Mouse (Mus musculus) CH12.LX (cell line): Measurements from ENCODE around the gene Lonp1. TPM values are rescaled to one million over a fixed set of nuclear protein-coding genes. Genes with fewer than 3 reads are reported as not detected.

ENCODE experiments used
- DNase-seq: peaks from one replicate; pipeline ENCODE4 v3.0.0-alpha.2; 2013; ENCODE audit errors: extremely low read depth
- H3K27ac ChIP-seq: 2 replicates; pipeline ENCODE4 v1.5.1; 2012; ENCODE audit warnings: low read depth, mild to moderate bottlenecking, control low read depth, moderate library complexity; ENCODE audit not compliant: insufficient read depth
- H3K27me3 ChIP-seq: replicated peaks from 2 replicates; pipeline ENCODE3; 2012; ENCODE audit warnings: inconsistent platforms
- H3K36me3 ChIP-seq, 2 experiments: replicated peaks in 1 of 2; 2 replicates each; pipeline versions ENCODE3 to v1.6.1; 2012; ENCODE audit warnings: inconsistent platforms in 1 of 2, low read length in 1 of 2, mild to moderate bottlenecking in 1 of 2, mixed read lengths in 1 of 2, moderate library complexity in 1 of 2; ENCODE audit not compliant: control insufficient read depth in 1 of 2, insufficient read depth in 1 of 2
- H3K4me1 ChIP-seq, 2 experiments: 2 replicates each; pipeline ENCODE4 v1.6.1; 2012; ENCODE audit warnings: inconsistent platforms in 1 of 2, moderate library complexity in 1 of 2; ENCODE audit not compliant: insufficient read depth in 2 of 2, control insufficient read depth in 1 of 2
- H3K4me2 ChIP-seq: 2 replicates; pipeline ENCODE4 v1.6.1; 2012; ENCODE audit warnings: low read depth, mild to moderate bottlenecking, control low read depth; ENCODE audit not compliant: poor library complexity, insufficient read depth, severe bottlenecking
- H3K4me3 ChIP-seq, 3 experiments: fragments of 150-350 bp in 1 of 3; sonication (generic) in 1 of 3; replicated peaks in 1 of 3; 2 replicates each; pipeline versions ENCODE3 to v1.5.1; 2011 to 2012; ENCODE audit warnings: low read depth in 2 of 3, low read length in 2 of 3, mild to moderate bottlenecking in 2 of 3, moderate library complexity in 2 of 3, control low read depth in 1 of 3, improper control_type of control experiment in 1 of 3, inconsistent platforms in 1 of 3, mixed read lengths in 1 of 3; ENCODE audit not compliant: poor library complexity in 1 of 3
- H3K79me2 ChIP-seq: replicated peaks from 2 replicates; pipeline ENCODE4 v1.6.1; 2012; ENCODE audit warnings: mild to moderate bottlenecking, moderate library complexity; ENCODE audit not compliant: control insufficient read depth, poor library complexity, insufficient read depth, severe bottlenecking; ENCODE audit errors: extremely low read depth
- H3K9ac ChIP-seq: 2 replicates; pipeline ENCODE4 v1.6.1; 2012; ENCODE audit warnings: low read depth, mild to moderate bottlenecking, control low read depth, moderate library complexity; ENCODE audit not compliant: insufficient read depth
- H3K9me3 ChIP-seq: replicated peaks from 2 replicates; pipeline ENCODE3; 2012; ENCODE audit warnings: low read length, inconsistent platforms, mixed read lengths
- ETS1 ChIP-seq: conservative IDR thresholded peaks from 2 replicates; pipeline ENCODE4 v1.6.1; 2012; ENCODE audit warnings: low read depth, mild to moderate bottlenecking, inconsistent platforms, low read length, improper control_type of control experiment, moderate library complexity
- IRF4 ChIP-seq: IDR thresholded peaks from 2 replicates; pipeline ENCODE4 v1.6.1; 2014; ENCODE audit warnings: low read depth, mild to moderate bottlenecking, inconsistent platforms, low read length, improper control_type of control experiment
- KAT2A ChIP-seq: IDR thresholded peaks from 2 replicates; pipeline ENCODE4 v1.6.1; 2012; ENCODE audit warnings: low read length, improper control_type of control experiment, inconsistent platforms; ENCODE audit not compliant: insufficient replicate concordance
- MAZ ChIP-seq: IDR thresholded peaks from 2 replicates; pipeline ENCODE4 v1.6.1; 2012; ENCODE audit warnings: low read depth, mild to moderate bottlenecking, inconsistent platforms, low read length, improper control_type of control experiment, moderate library complexity
- POLR2A ChIP-seq: IDR thresholded peaks from 2 replicates; pipeline ENCODE4 v1.6.1; 2011; ENCODE audit warnings: low read depth, mild to moderate bottlenecking, improper control_type of control experiment, low read length
- POLR2AphosphoS2 ChIP-seq: IDR thresholded peaks from 2 replicates; pipeline ENCODE4 v1.6.1; 2011; ENCODE audit warnings: low read depth, low read length, improper control_type of control experiment
- RAD21 ChIP-seq: IDR thresholded peaks from 2 replicates; pipeline ENCODE4 v1.6.1; 2011; ENCODE audit warnings: low read depth, mild to moderate bottlenecking, low read length, improper control_type of control experiment, moderate library complexity
- SIN3A ChIP-seq: IDR thresholded peaks from 2 replicates; pipeline ENCODE4 v1.6.1; 2012; ENCODE audit warnings: low read length, improper control_type of control experiment, inconsistent platforms
- UBTF ChIP-seq: IDR thresholded peaks from 2 replicates; pipeline ENCODE4 v1.6.1; 2012; ENCODE audit warnings: low read depth, mild to moderate bottlenecking, inconsistent platforms, low read length, improper control_type of control experiment, moderate library complexity
- USF2 ChIP-seq: conservative IDR thresholded peaks from 2 replicates; pipeline ENCODE4 v1.6.1; 2011; ENCODE audit warnings: low read depth, low read length, improper control_type of control experiment
- ZMIZ1 ChIP-seq: IDR thresholded peaks from 2 replicates; pipeline ENCODE4 v1.6.1; 2012; ENCODE audit warnings: low read depth, mild to moderate bottlenecking, inconsistent platforms, low read length, improper control_type of control experiment
- dilution Hi-C: fragments of 300-500 bp; cut with MboI; formaldehyde crosslinking; loops from 2 replicates; pipeline ENCODE4 v1.14.3; 2020; ENCODE audit warnings: low sequenced_read_pairs; ENCODE audit not compliant: extremely low pct_unique_long_range_greater_than_20kb, extremely low pct_ligation_motif_present
- in situ Hi-C: fragments of 300-500 bp; cut with MboI; formaldehyde crosslinking; loops from 3 replicates; pipeline ENCODE4 v1.14.3; 2019; ENCODE audit warnings: low sequenced_read_pairs, low pct_ligation_motif_present, low pct_unique_long_range_greater_than_20kb, mixed read lengths
- polyA plus RNA-seq: library from polyadenylated mRNA; unstranded; fragments of >175 nt; gene quantifications from 2 replicates; pipeline ENCODE4 v1.2.1, GENCODE M21; 2012; ENCODE audit warnings: low read depth; ENCODE audit not compliant: insufficient read length
- total RNA-seq, 2 experiments: library from RNA; depleted of rRNA; stranded (reverse); fragments of 300-350 nt in 1 of 2; fragments of >200 nt in 1 of 2; gene quantifications; 2 replicates each; pipeline ENCODE4 v1.2.3; 2012 to 2014

Lonp1 gene
- total and polyA plus RNA-seq, 3 experiments, result 69.6 to 151 (median 99.4) TPM

- H3K4me2 ChIP-seq, result no peak overlapping the region
- no peaks in the 10 kb centered on the region for H3K9me3 ChIP-seq
- H3K4me1 ChIP-seq, result peaks cover 0 to 13% of the 10 kb centered on the region in 2 experiments; a peak in 2 of 4 replicates
- no peak overlapping the region for H3K27ac ChIP-seq
- H3K36me3 ChIP-seq, result peaks cover 78 to 85% of the 10 kb centered on the region in 2 experiments
- no peak overlapping the region for H3K9ac ChIP-seq
- no peak overlapping the region for H3K4me3 ChIP-seq
- dilution Hi-C loops, result no loop called here
- peaks cover 16% of the 10 kb centered on the region; the same call in 1 of the 2 replicates for H3K79me2 ChIP-seq
- no peaks in the 10 kb centered on the region for H3K27me3 ChIP-seq
- in situ Hi-C loops, result no loop called here
- TF ChIP-seq POLR2A (peak; percentile 4; the same call in 1 of the 2 replicates), POLR2AphosphoS2 (0 out of 2 replicates have a peak, but pooled peaks have one; percentile 53), KAT2A (no peak)
- no peak for DNase-seq
Measured at GRCm38 (mm10) chr17:56604422-56604821, 22.3 kb downstream of the Lonp1 start.

GRCm38 (mm10) chr17:56604070-56604380 is 22.7 kb downstream of the Lonp1 start:
- H3K9ac ChIP-seq, result no peak overlapping the region
- dilution Hi-C loops (no loop called here), in situ Hi-C loops (no loop called here)
- TF ChIP-seq POLR2A (0 out of 2 replicates have a peak, but pooled peaks have one; percentile 5), UBTF (no peak)
- H3K4me1 ChIP-seq, result peaks cover 0 to 13% of the 10 kb centered on the region in 2 experiments; a peak in 2 of 4 replicates
- H3K27me3 ChIP-seq, result no peaks in the 10 kb centered on the region
- H3K79me2 ChIP-seq, result peaks cover 12% of the 10 kb centered on the region; the same call in 1 of the 2 replicates
- H3K4me2 ChIP-seq, result no peak overlapping the region
- H3K27ac ChIP-seq, result no peak overlapping the region
- H3K9me3 ChIP-seq, result no peaks in the 10 kb centered on the region
- DNase-seq, result no peak
- peaks cover 80 to 88% of the 10 kb centered on the region in 2 experiments for H3K36me3 ChIP-seq
- H3K4me3 ChIP-seq, result no peak overlapping the region

GRCm38 (mm10) chr17:56603186-56604069 is 23.3 kb downstream of the Lonp1 start:
- in situ Hi-C loops (no loop called here), dilution Hi-C loops (no loop called here)
- peaks cover 6% of the 10 kb centered on the region; the same call in 1 of the 2 replicates for H3K79me2 ChIP-seq

More at GRCm38 (mm10) chr17:56603186-56604069, 23.3 kb downstream of the Lonp1 start:
- H3K4me1 ChIP-seq, result peaks cover 0 to 10% of the 10 kb centered on the region in 2 experiments; a peak in 2 of 4 replicates
- no peak overlapping the region for H3K4me3 ChIP-seq
- no peak overlapping the region for H3K4me2 ChIP-seq
- no peak for DNase-seq
- no peak overlapping the region for H3K9ac ChIP-seq
- TF ChIP-seq IRF4 (no peak), MAZ (no peak), ZMIZ1 (no peak), ETS1 (no peak), POLR2A (no peak), UBTF (no peak), SIN3A (no peak), RAD21 (no peak), USF2 (no peak)
- no peaks in the 10 kb centered on the region for H3K27me3 ChIP-seq
- H3K9me3 ChIP-seq, result no peaks in the 10 kb centered on the region
- H3K27ac ChIP-seq, result no peak overlapping the region
- H3K36me3 ChIP-seq, result peaks cover 80 to 90% of the 10 kb centered on the region in 2 experiments
